Mouse (Mus musculus): ENCODE results near the gene Mrpl46. TPM values are rescaled to one million over a fixed set of nuclear protein-coding genes. Genes with fewer than 3 reads are reported as not detected.

The Mrpl46 gene
- polyA plus RNA-seq, 2 experiments = 29.4 to 58.6 TPM

DNA sequence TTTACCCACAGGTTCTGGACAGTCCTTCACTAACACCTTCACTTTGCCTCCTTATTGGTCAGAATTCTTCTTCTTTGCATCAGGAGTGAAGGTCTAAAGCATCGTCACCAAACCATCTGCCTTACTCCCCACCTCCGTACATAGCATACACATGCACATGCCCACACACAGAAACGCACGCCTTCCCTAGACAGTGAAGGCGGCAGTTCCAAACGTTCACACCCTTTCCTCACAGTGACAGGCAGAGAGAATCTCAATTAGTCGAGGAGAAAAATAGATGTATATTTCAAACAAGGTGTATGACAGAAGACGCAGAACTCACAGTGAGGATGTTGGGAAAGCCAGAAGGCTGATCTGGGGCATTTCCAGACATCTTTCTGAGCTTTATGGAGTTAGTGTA is 51.9 kb downstream of the Mrpl46 start:
- H3K9ac ChIP-seq (ENCODE audit: low read depth, low read length, severe bottlenecking) = no peak overlapping the region
- H3K4me3 ChIP-seq (replicated peaks; ENCODE audit: low read length) = no peak overlapping the region
- H3K9me3 ChIP-seq (ENCODE audit: control insufficient read depth, low read length) = no peaks in the 10 kb centered on the region
- no peak for ATAC-seq (ENCODE audit: low FRiP score, low read depth)
- DNase-seq (ENCODE audit: low spot score) = no peak
- no peak overlapping the region for H3K27ac ChIP-seq (replicated peaks; ENCODE audit: low read depth, low read length)
- no peak overlapping the region for H3K4me2 ChIP-seq (replicated peaks; ENCODE audit: low read depth, low read length, severe bottlenecking)
- no peaks in the 10 kb centered on the region for H3K36me3 ChIP-seq (ENCODE audit: control insufficient read depth, insufficient read depth, low read length)
- WGBS = 77% methylated on average over 8 of the region's 8 CpGs
- no peak for TF ChIP-seq POLR2A (IDR thresholded peaks at IDR 0.05; ENCODE audit: borderline replicate concordance, extremely low read depth, insufficient read depth, insufficient read length)
- no peaks in the 10 kb centered on the region for H3K27me3 ChIP-seq (ENCODE audit: control insufficient read depth, insufficient read depth, low read length)
- H3K4me1 ChIP-seq (ENCODE audit: control insufficient read depth, insufficient read depth, low read length) = no peaks in the 10 kb centered on the region

Other genes starting within 250 kb of the Mrpl46 start
- gene Ntrk3, start 45.5 kb downstream of the Mrpl46 start, polyA plus RNA-seq (2012; rRNA removed) = 15.0 and 17.4 TPM in 2 replicates
- gene Ntrk3, start 45.5 kb downstream of the Mrpl46 start, polyA plus RNA-seq (2014; fragmentation: Nextera tagmentation; extraction: Ambion mirVana) = 4.1 and 5.3 TPM in 2 replicates
- gene Mrps11, start 412 bp downstream of the Mrpl46 start, polyA plus RNA-seq (2012; rRNA removed) = 84.4 and 86.6 TPM in 2 replicates
- gene Mrps11, start 412 bp downstream of the Mrpl46 start, polyA plus RNA-seq (2014; fragmentation: Nextera tagmentation; extraction: Ambion mirVana) = 70.0 and 70.7 TPM in 2 replicates
- gene Det1, start 63.7 kb upstream of the Mrpl46 start, polyA plus RNA-seq (2012; rRNA removed) = 18.6 and 24.3 TPM in 2 replicates
- gene Det1, start 63.7 kb upstream of the Mrpl46 start, polyA plus RNA-seq (2014; fragmentation: Nextera tagmentation; extraction: Ambion mirVana) = 15.6 and 19.4 TPM in 2 replicates
- 26.1 and 29.2 TPM in 2 replicates for gene Aen, start 112.3 kb upstream of the Mrpl46 start, polyA plus RNA-seq (2012; rRNA removed)
- gene Aen, start 112.3 kb upstream of the Mrpl46 start, polyA plus RNA-seq (2014; fragmentation: Nextera tagmentation; extraction: Ambion mirVana) = 33.8 and 34.1 TPM in 2 replicates
- 2.0 and 2.5 TPM in 2 replicates for gene Isg20, start 129.9 kb upstream of the Mrpl46 start, polyA plus RNA-seq (2012; rRNA removed)
- gene Isg20, start 129.9 kb upstream of the Mrpl46 start, polyA plus RNA-seq (2014; fragmentation: Nextera tagmentation; extraction: Ambion mirVana) = 1.5 and 1.6 TPM in 2 replicates